Mouse (Mus musculus): Measurements from ENCODE around the gene Nosip.
"Not testable (repeated sequence)": the region's sequence is repeated elsewhere in the genome, so short reads cannot be mapped to it uniquely, and the experiment has no call there.

Gene Nosip

GRCm38 (mm10) chr7:45092828-45093515 lies 30.7 kb downstream of the Nosip start:
- DNase-seq = peak; percentile 36

GRCm38 (mm10) chr7:45093516-45093905 lies 31.3 kb downstream of the Nosip start:
- peak; percentile 56 for DNase-seq

- DNase-seq = peak; percentile 54
These were observed 31.9 kb downstream of the Nosip start for GRCm38 (mm10) chr7:45094121-45094520.

GRCm38 (mm10) chr7:45095367-45095766 lies 33.1 kb downstream of the Nosip start:
- DNase-seq = no peak

GRCm38 (mm10) chr7:45095965-45096364 lies 33.7 kb downstream of the Nosip start:
- DNase-seq = not testable (repeated sequence)

- no peak for DNase-seq
These were observed 35.2 kb downstream of the Nosip start for GRCm38 (mm10) chr7:45097479-45097878.

GRCm38 (mm10) chr7:45098541-45099240 lies 36.5 kb downstream of the Nosip start:
- no peak for DNase-seq

- no peak for DNase-seq
These were observed 37.8 kb downstream of the Nosip start for GRCm38 (mm10) chr7:45100046-45100445.

- DNase-seq = no peak
These were observed 40.2 kb downstream of the Nosip start for GRCm38 (mm10) chr7:45102441-45102840.

GRCm38 (mm10) chr7:45102940-45103585 lies 40.8 kb downstream of the Nosip start:
- DNase-seq = peak; percentile 66

GRCm38 (mm10) chr7:45103652-45104180 lies 41.5 kb downstream of the Nosip start, which contains the start of gene Fcgrt:
Fcgrt (minus strand) TSS chr7:45103851.
- peak; percentile 95 for DNase-seq

GRCm38 (mm10) chr7:45104941-45105340 lies 42.7 kb downstream of the Nosip start:
- DNase-seq = no peak

- no peak for DNase-seq
These were observed 43.3 kb downstream of the Nosip start for GRCm38 (mm10) chr7:45105491-45105890.

- DNase-seq = no peak
These were observed 44.2 kb downstream of the Nosip start for GRCm38 (mm10) chr7:45106441-45106840.

- no peak for DNase-seq
These were observed 44.9 kb downstream of the Nosip start for GRCm38 (mm10) chr7:45107052-45107645.

GRCm38 (mm10) chr7:45110089-45110488 lies 47.9 kb downstream of the Nosip start:
- DNase-seq = not testable (repeated sequence)

- DNase-seq = no peak
These were observed 49.7 kb downstream of the Nosip start for GRCm38 (mm10) chr7:45111940-45112339.

GRCm38 (mm10) chr7:45112529-45112928 lies 50.3 kb downstream of the Nosip start:
- no peak for DNase-seq

- DNase-seq = no peak
These were observed 51.2 kb downstream of the Nosip start for GRCm38 (mm10) chr7:45113476-45113875.

- no peak for DNase-seq
These were observed 55.3 kb downstream of the Nosip start for GRCm38 (mm10) chr7:45117566-45117965.

- no peak for DNase-seq
These were observed 56.1 kb downstream of the Nosip start for GRCm38 (mm10) chr7:45118336-45118735.

- no peak for DNase-seq
These were observed 57.8 kb downstream of the Nosip start for GRCm38 (mm10) chr7:45119780-45120709.
